Mouse (Mus musculus) spleen, adult 2 months (tissue): ENCODE results near the gene Myh7.

Source experiments
- CTCF ChIP-seq: fragments of 200-500 bp; IDR thresholded peaks from 2 replicates; pipeline ENCODE4 v1.5.1; 2011; ENCODE audit warnings: mild to moderate bottlenecking, inconsistent platforms; ENCODE audit not compliant: insufficient read depth, insufficient read length, insufficient replicate concordance; ENCODE audit errors: extremely low read depth
- POLR2A ChIP-seq: fragments of 200-500 bp; IDR thresholded peaks from 2 replicates; pipeline ENCODE4 v1.6.1; 2011; ENCODE audit warnings: low read depth, low read length, inconsistent platforms

- TF ChIP-seq POLR2A (no peak), CTCF (no peak)
Measured at GRCm38 (mm10) chr14:55000814-55001213, 6.4 kb upstream of the Myh7 start.
